Mouse (Mus musculus) megakaryocyte, embryonic 14.5 days (primary cell): Measurements from ENCODE around the gene Meis2.

ENCODE experiments used
- FLI1 ChIP-seq: IDR thresholded peaks from 2 replicates; pipeline ENCODE4 v1.6.1; 2012; ENCODE audit warnings: low read length, inconsistent platforms, mixed read lengths
- GATA1 ChIP-seq: IDR thresholded peaks from 3 replicates; pipeline ENCODE4 v1.6.1; 2012; ENCODE audit warnings: mixed read lengths, low read length, inconsistent platforms, borderline replicate concordance

GRCm38 (mm10) chr2:115890715-115891114, 174.9 kb downstream of the Meis2 start:
- TF ChIP-seq GATA1, result no peak
- no peak for TF ChIP-seq FLI1
